Mouse (Mus musculus) embryonic facial prominence, embryonic 10.5 days (tissue): ENCODE data around the gene Cbln1. TPM values are rescaled to one million over a fixed set of nuclear protein-coding genes. Genes with fewer than 3 reads are reported as not detected.
A peak's percentile ranks its signal among the peaks of the same experiment; 100 is the strongest.

Experiments used
- DNase-seq: peaks from one replicate; pipeline ENCODE4 v3.0.0-alpha.2; 2017; ENCODE audit warnings: low spot score
- H3K27ac ChIP-seq: fragments of 300-500 bp; sonication (generic); replicated peaks from 2 replicates; pipeline ENCODE4 v1.5.1; 2016; ENCODE audit warnings: mild to moderate bottlenecking
- H3K27me3 ChIP-seq: fragments of 300-500 bp; sonication (generic); replicated peaks from 2 replicates; pipeline ENCODE4 v1.6.1; 2016; ENCODE audit warnings: low read depth, mild to moderate bottlenecking; ENCODE audit not compliant: poor library complexity, severe bottlenecking
- H3K36me3 ChIP-seq: fragments of 300-500 bp; sonication (generic); replicated peaks from 2 replicates; pipeline ENCODE4 v1.6.1; 2016; ENCODE audit warnings: mild to moderate bottlenecking, moderate library complexity
- H3K4me1 ChIP-seq: fragments of 300-500 bp; sonication (generic); 2 replicates; pipeline ENCODE4 v1.6.1; 2016
- H3K4me3 ChIP-seq: fragments of 300-500 bp; sonication (generic); 2 replicates; pipeline ENCODE4 v1.5.1; 2016; ENCODE audit warnings: mild to moderate bottlenecking, moderate library complexity
- H3K9me3 ChIP-seq: fragments of 300-500 bp; sonication (generic); 2 replicates; pipeline ENCODE4 v1.6.1; 2016; ENCODE audit warnings: mild to moderate bottlenecking
- WGBS: fragments of 180-500 bp; shearing (Covaris S2); methylation state at CpG from one replicate; pipeline ENCODE4 v1.1.7; 2016; 5-methylcytosine and 5-hydroxymethylcytosine counted together
- polyA plus RNA-seq: library from polyadenylated mRNA; unstranded; fragments of >200 nt; fragmentation: Nextera tagmentation; extraction: Ambion mirVana; gene quantifications from 2 replicates; pipeline ENCODE4 v1.2.1, GENCODE M21; 2016

Cbln1 gene
- polyA plus RNA-seq, 1 experiment from 2014 or later = 0.95 TPM

- H3K27me3 ChIP-seq = peaks cover 46% of the 10 kb centered on the region
- 80% methylated on average over 3 of the region's 3 CpGs for WGBS
- H3K4me1 ChIP-seq = peaks cover 4% of the 10 kb centered on the region
- no peaks in the 10 kb centered on the region for H3K36me3 ChIP-seq
- H3K27ac ChIP-seq = no peak overlapping the region
- H3K4me3 ChIP-seq = no peak overlapping the region
- no peak for DNase-seq
- no peaks in the 10 kb centered on the region for H3K9me3 ChIP-seq
Observed at GRCm38 (mm10) chr8:87478221-87478620, 5.8 kb upstream of the Cbln1 start.

- Histone ChIP-seq H3K36me3 (no peaks in the 10 kb centered on the region), H3K4me1 (peaks cover 13% of the 10 kb centered on the region), H3K4me3 (no peak overlapping the region), H3K27me3 (peaks cover 54% of the 10 kb centered on the region), H3K9me3 (no peaks in the 10 kb centered on the region), H3K27ac (no peak overlapping the region)
- WGBS = 70% methylated on average over 3 of the region's 3 CpGs
- DNase-seq = no peak
Observed at GRCm38 (mm10) chr8:87477102-87477645, 4.8 kb upstream of the Cbln1 start.

DNA sequence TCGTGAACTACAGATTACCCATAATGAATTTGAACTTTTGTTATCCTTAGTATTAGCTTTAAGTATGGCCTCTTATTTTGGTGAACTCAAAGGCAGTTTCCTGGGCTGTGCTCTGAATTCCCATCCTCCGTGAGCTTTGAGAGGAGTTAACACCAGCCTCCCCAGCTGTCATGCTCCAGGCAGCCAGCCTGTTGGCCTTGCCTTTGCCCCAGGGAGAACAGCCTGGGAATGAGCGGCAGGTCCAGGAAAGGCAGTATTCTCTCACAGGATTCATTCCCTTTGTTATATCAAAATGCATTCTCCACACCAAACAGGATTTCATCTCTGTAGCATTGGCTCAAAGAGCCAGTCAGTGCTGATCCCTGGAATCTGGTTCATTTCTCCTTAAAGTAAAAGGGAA lies 3.1 kb upstream of the Cbln1 start:
- H3K27me3 ChIP-seq = peaks cover 71% of the 10 kb centered on the region
- no peaks in the 10 kb centered on the region for H3K36me3 ChIP-seq
- no peaks in the 10 kb centered on the region for H3K9me3 ChIP-seq
- 39% methylated on average over 3 of the region's 3 CpGs for WGBS
- no peak overlapping the region for H3K4me3 ChIP-seq
- no peak overlapping the region for H3K27ac ChIP-seq
- no peak for DNase-seq
- peaks cover 28% of the 10 kb centered on the region for H3K4me1 ChIP-seq

DNA sequence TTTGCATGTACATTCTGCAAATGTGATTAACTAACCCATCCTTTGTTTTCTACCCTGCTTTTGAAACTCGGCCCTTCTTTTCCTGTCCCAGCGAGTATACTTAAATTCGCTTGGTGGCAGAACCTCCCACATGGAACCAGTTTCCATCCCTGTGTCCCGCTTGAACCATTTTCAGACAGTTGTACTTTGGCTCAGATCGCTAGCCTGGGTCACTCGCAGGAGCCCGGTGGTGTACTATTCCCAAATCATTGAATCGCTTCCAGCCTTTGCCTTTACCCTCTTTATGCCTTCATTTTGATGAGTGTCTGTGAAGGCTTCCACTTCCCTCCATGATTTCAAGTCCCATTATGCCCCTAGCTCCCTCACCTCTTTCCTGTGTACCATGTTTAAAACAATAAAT lies 2.0 kb upstream of the Cbln1 start:
- Histone ChIP-seq H3K27me3 (peaks cover 82% of the 10 kb centered on the region), H3K4me1 (peaks cover 40% of the 10 kb centered on the region), H3K4me3 (no peak overlapping the region), H3K36me3 (no peaks in the 10 kb centered on the region), H3K9me3 (no peaks in the 10 kb centered on the region), H3K27ac (no peak overlapping the region)
- no peak for DNase-seq
- 64% methylated on average over 8 of the region's 8 CpGs for WGBS

GRCm38 (mm10) chr8:87473940-87474339 lies 1.5 kb upstream of the Cbln1 start:
- H3K27ac ChIP-seq = no peak overlapping the region
- no peaks in the 10 kb centered on the region for H3K36me3 ChIP-seq
- H3K9me3 ChIP-seq = no peaks in the 10 kb centered on the region
- H3K4me3 ChIP-seq = peak overlapping the region; percentile 69
- H3K4me1 ChIP-seq = peaks cover 44% of the 10 kb centered on the region
- 31% methylated on average over 2 of the region's 2 CpGs for WGBS
- peaks cover 87% of the 10 kb centered on the region for H3K27me3 ChIP-seq
- DNase-seq = no peak

- peak; percentile 46 for DNase-seq
- H3K9me3 ChIP-seq = no peaks in the 10 kb centered on the region
- peaks cover 89% of the 10 kb centered on the region for H3K27me3 ChIP-seq
- peak overlapping the region; percentile 40; the same call in 1 of the 2 replicates for H3K27ac ChIP-seq
- H3K4me1 ChIP-seq = peaks cover 50% of the 10 kb centered on the region
- whole genome bisulfite sequencing = under 1% methylated on average over 30 of the region's 30 CpGs
- no peaks in the 10 kb centered on the region for H3K36me3 ChIP-seq
- peak overlapping the region; percentile 69 for H3K4me3 ChIP-seq
Observed at GRCm38 (mm10) chr8:87473314-87473713, 905 bp upstream of the Cbln1 start.

DNA sequence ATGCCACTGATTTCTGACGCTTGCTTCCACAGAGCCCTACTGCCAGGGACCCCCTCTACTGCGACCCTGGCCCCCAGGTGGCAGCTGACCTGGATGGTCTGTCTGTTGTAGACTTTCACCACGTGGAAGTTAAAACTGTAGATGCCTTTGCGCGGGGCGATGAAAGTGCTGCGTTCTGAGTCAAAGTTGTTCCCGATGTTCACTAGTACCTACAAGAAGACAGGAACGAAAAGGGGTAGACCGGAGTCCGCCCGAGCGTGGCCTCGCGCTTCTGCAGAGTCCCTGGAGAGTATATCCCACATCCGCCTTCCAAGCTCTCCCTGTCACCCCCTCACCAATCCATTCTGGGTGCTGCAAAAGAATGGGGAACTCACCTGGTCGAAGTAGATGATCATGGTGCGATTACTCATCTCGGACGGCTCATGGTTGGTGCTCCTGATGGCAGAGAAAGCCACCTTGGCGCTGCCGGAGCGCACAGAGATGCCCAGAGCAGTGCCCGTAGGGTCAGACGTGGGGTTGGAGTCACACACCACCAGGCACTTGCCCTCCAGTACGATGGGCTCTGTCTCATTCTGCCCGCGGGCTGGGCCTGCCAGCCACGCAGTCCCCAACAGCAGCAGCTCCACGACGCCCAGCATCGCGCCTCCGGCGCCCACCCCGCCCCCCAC lies 672 bp downstream of the Cbln1 start:
- H3K9me3 ChIP-seq = no peaks in the 10 kb centered on the region
- H3K36me3 ChIP-seq = no peaks in the 10 kb centered on the region
- peaks cover 96% of the 10 kb centered on the region for H3K27me3 ChIP-seq
- WGBS = under 1% methylated on average over 36 of the region's 36 CpGs
- DNase-seq = peak; percentile 49
- peak overlapping the region; percentile 68 for H3K27ac ChIP-seq
- peak overlapping the region; percentile 69 for H3K4me3 ChIP-seq
- H3K4me1 ChIP-seq = peaks cover 51% of the 10 kb centered on the region

DNA sequence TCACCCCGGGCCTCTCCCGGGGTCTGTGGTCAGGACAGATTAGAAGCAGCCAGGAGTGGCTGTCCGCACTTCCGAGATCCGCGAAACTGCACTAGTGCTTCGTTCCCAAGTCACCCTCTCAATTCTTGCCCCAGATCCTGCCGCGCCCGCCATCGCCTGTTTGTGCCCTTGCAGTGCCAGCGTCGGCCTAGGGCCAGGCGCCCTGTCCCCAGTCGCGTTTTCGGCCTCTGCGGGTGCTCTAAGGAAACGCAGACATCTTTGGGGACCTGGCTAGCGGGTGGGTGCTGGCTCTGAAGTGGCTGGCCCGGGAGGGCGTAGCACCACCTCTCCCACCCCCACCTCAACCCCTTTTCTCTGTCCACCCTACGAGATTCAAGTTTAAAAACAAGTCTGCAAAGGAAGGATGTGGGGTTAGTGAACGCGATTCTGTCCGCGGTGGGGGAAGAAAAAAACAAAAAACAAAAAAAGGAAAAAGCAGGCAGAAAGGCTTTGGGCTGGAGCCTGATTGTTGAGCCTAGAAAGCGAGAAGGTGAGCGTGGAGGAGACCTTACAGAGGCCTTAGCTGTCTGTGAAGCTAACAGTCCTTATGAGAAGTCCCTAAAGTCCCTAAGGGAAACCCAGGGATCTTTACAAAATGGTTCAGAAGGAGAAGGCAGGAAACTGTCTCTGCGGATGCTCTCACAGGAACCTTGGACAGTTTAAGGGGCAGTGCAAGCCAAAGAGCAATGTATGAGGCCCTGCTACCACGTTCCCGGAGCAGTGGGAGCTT lies 1.4 kb downstream of the Cbln1 start:
- WGBS = 1% methylated on average over 32 of the region's 32 CpGs
- H3K36me3 ChIP-seq = no peaks in the 10 kb centered on the region
- H3K27ac ChIP-seq = no peak overlapping the region
- peak overlapping the region; percentile 69 for H3K4me3 ChIP-seq
- H3K9me3 ChIP-seq = no peaks in the 10 kb centered on the region
- peak; percentile 57 for DNase-seq
- peaks cover 98% of the 10 kb centered on the region for H3K27me3 ChIP-seq
- H3K4me1 ChIP-seq = peaks cover 56% of the 10 kb centered on the region

- peaks cover 56% of the 10 kb centered on the region for H3K4me1 ChIP-seq
- WGBS = under 1% methylated on average over 59 of the region's 59 CpGs
- H3K36me3 ChIP-seq = no peaks in the 10 kb centered on the region
- H3K4me3 ChIP-seq = peak overlapping the region; percentile 69
- H3K27me3 ChIP-seq = peaks cover 98% of the 10 kb centered on the region
- H3K9me3 ChIP-seq = no peaks in the 10 kb centered on the region
- no peak overlapping the region for H3K27ac ChIP-seq
- peak; percentile 62 for DNase-seq
Observed at GRCm38 (mm10) chr8:87469931-87470833, 2.2 kb downstream of the Cbln1 start.

DNA sequence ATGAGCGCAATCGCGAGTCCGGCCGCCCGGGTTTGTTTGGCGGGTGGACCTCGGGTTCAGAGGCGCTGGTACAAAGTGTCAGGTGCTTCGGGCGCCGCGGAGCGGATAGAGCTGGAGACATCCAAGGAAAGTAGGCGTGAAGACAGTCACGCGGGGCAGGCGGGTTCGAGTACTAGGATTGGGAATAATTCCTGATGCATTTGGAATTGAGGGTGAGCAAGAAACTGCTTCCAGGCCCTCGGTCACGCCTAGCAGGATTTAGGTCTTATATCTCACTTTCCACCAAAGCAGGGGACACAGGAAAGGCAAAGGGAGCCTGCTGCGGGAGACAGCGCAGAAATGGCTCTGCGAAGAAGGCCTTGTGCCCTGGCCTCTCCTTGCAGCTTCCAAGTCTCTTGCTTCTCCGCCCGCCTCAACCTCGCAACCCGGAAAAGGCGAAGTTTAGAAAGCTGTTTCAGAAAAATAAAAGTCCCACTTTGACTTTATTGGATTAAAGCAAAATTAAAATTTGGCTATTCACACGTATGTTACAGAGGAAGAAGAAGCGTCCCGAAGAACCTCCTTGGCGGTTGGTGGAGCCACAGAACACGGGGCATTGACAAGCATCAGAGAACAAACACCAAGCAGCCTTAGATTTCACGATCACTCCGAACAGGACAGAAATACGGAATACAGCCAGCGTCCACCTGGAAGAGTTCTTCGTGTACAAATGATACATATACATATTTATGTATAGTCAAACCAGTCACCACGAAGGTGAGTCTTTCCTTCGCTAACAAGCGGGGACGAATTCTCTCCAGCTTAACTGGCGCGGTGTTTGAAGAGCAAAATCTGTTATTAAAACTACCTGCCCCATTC lies 3.2 kb downstream of the Cbln1 start:
- Histone ChIP-seq H3K9me3 (no peaks in the 10 kb centered on the region), H3K36me3 (no peaks in the 10 kb centered on the region), H3K4me1 (peaks cover 56% of the 10 kb centered on the region), H3K4me3 (peak overlapping the region; percentile 69), H3K27me3 (peaks cover 97% of the 10 kb centered on the region), H3K27ac (no peak overlapping the region)
- WGBS = 2% methylated on average over 45 of the region's 45 CpGs
- peak; percentile 54 for DNase-seq

- under 1% methylated on average over 23 of the region's 23 CpGs for WGBS
- peaks cover 55% of the 10 kb centered on the region for H3K4me1 ChIP-seq
- H3K27me3 ChIP-seq = peaks cover 95% of the 10 kb centered on the region
- no peaks in the 10 kb centered on the region for H3K36me3 ChIP-seq
- DNase-seq = peak; percentile 52
- H3K27ac ChIP-seq = no peak overlapping the region
- H3K4me3 ChIP-seq = peak overlapping the region; percentile 46
- no peaks in the 10 kb centered on the region for H3K9me3 ChIP-seq
Observed at GRCm38 (mm10) chr8:87468416-87468957, 3.9 kb downstream of the Cbln1 start.
